Mouse (Mus musculus) cortical plate, adult 2 months (tissue): ENCODE results near the gene Ralbp1. TPM values are rescaled to one million over a fixed set of nuclear protein-coding genes. Genes with fewer than 3 reads are reported as not detected.

Experiments used
- H3K27ac ChIP-seq: fragments of 200-500 bp; 2 replicates; pipeline ENCODE4 v1.5.1; 2012; ENCODE audit warnings: low read length, control low read depth, inconsistent platforms; ENCODE audit not compliant: insufficient read depth
- H3K4me1 ChIP-seq: fragments of 200-500 bp; 2 replicates; pipeline ENCODE4 v1.6.1; 2011; ENCODE audit warnings: low read length; ENCODE audit not compliant: control insufficient read depth, insufficient read depth
- H3K4me3 ChIP-seq: fragments of 200-500 bp; 2 replicates; pipeline ENCODE4 v1.5.1; 2011; ENCODE audit warnings: mild to moderate bottlenecking, low read length, control low read depth; ENCODE audit not compliant: insufficient read depth
- CTCF ChIP-seq: fragments of 200-500 bp; IDR thresholded peaks from 2 replicates; pipeline ENCODE4 v1.5.1; 2011; ENCODE audit warnings: mild to moderate bottlenecking, control low read depth, low read length; ENCODE audit not compliant: insufficient read depth; ENCODE audit errors: extremely low read depth
- POLR2A ChIP-seq: fragments of 200-500 bp; IDR thresholded peaks from 2 replicates; pipeline ENCODE4 v1.6.1; 2011; ENCODE audit warnings: mild to moderate bottlenecking, low read length, control low read depth; ENCODE audit not compliant: insufficient read depth; ENCODE audit errors: extremely low read depth
- polyA plus RNA-seq: library from polyadenylated mRNA; depleted of rRNA; stranded (reverse); fragments of >200 nt; gene quantifications from 2 replicates; pipeline ENCODE4 v1.2.3, GENCODE M21; 2012

Ralbp1 gene
- polyA plus RNA-seq, 1 experiment, result 47.3 TPM

- Histone ChIP-seq H3K27ac (no peak overlapping the region), H3K4me3 (no peak overlapping the region), H3K4me1 (no peaks in the 10 kb centered on the region)
- TF ChIP-seq POLR2A (no peak), CTCF (no peak)
Observed at GRCm38 (mm10) chr17:65857617-65858016, 28.0 kb downstream of the Ralbp1 start.

- TF ChIP-seq POLR2A, result no peak
- no peak for TF ChIP-seq CTCF
- H3K4me3 ChIP-seq, result no peak overlapping the region
- no peaks in the 10 kb centered on the region for H3K4me1 ChIP-seq
- no peak overlapping the region for H3K27ac ChIP-seq
Observed at GRCm38 (mm10) chr17:65854006-65854405, 31.6 kb downstream of the Ralbp1 start.

DNA sequence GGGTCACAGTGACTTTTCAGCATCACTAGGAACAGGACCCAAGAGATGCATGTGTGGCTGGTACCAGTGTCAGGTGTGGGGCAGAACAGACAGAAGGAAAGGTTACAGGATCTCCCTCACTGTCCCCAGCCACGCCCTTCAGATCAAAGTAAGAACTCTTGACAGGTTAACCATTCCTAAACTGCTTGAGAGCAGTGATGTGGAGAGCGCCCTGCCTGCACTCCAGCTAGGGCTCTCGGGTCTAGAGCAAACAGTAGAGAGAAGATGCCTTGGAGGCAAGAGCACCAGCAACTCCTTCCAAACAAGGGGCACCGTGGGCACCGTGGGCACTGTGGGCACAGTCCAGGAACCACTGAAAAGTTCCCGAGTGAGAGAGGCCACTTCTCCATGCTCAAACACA is 32.3 kb downstream of the Ralbp1 start:
- Histone ChIP-seq H3K4me1 (no peaks in the 10 kb centered on the region), H3K27ac (no peak overlapping the region), H3K4me3 (no peak overlapping the region)
- no peak for TF ChIP-seq CTCF
- no peak for TF ChIP-seq POLR2A

GRCm38 (mm10) chr17:65851749-65852148 is 33.8 kb downstream of the Ralbp1 start:
- TF ChIP-seq POLR2A (no peak), CTCF (no peak)
- Histone ChIP-seq H3K4me3 (no peak overlapping the region), H3K4me1 (peaks cover 3% of the 10 kb centered on the region), H3K27ac (no peak overlapping the region)

GRCm38 (mm10) chr17:65850487-65850886 is 35.1 kb downstream of the Ralbp1 start:
- peaks cover 3% of the 10 kb centered on the region for H3K4me1 ChIP-seq
- no peak overlapping the region for H3K4me3 ChIP-seq
- no peak overlapping the region for H3K27ac ChIP-seq
- TF ChIP-seq CTCF (no peak), POLR2A (no peak)

DNA sequence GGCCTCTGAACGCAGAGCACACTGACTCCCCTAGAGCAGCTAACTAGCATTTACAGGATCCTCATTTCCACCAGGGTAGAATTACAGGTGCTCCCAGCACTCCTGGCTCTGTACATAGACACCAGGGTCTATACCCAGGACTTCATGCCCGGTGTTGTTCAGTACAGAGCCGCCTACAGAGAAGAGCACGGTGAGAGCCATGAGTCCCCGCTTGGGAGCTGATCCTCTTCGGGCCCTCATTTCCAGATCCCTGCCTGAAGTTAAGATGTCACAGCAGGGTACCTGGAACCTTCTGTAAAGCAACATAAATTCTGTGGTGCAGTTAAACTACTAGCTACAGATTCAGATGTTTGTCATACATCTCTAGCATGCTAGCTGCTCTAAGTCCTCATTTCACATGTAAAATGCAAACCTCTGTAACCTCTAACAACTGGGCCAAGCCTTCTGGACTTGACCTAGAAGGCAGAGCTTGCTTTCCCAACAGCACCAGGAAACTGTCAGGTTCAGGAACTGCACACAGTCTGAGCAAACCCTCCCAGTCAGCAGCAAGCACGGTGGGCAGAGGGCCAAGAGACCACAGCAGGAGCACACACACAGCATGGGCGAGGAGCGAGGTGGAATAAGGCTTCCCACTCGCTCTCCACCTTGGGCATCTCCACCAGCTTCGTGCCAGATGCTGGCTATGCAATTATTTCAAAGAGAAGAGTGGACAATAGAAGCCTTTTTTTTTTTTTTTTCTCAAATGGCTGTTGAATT is 37.7 kb downstream of the Ralbp1 start:
- peaks cover 3% of the 10 kb centered on the region for H3K4me1 ChIP-seq
- no peak overlapping the region for H3K4me3 ChIP-seq
- no peak overlapping the region for H3K27ac ChIP-seq
- no peak for TF ChIP-seq POLR2A
- TF ChIP-seq CTCF, result no peak

- TF ChIP-seq CTCF (no peak), POLR2A (no peak)
- no peak overlapping the region for H3K4me3 ChIP-seq
- H3K27ac ChIP-seq, result no peak overlapping the region
- H3K4me1 ChIP-seq, result peaks cover 3% of the 10 kb centered on the region
Observed at GRCm38 (mm10) chr17:65845423-65845822, 40.2 kb downstream of the Ralbp1 start.

DNA sequence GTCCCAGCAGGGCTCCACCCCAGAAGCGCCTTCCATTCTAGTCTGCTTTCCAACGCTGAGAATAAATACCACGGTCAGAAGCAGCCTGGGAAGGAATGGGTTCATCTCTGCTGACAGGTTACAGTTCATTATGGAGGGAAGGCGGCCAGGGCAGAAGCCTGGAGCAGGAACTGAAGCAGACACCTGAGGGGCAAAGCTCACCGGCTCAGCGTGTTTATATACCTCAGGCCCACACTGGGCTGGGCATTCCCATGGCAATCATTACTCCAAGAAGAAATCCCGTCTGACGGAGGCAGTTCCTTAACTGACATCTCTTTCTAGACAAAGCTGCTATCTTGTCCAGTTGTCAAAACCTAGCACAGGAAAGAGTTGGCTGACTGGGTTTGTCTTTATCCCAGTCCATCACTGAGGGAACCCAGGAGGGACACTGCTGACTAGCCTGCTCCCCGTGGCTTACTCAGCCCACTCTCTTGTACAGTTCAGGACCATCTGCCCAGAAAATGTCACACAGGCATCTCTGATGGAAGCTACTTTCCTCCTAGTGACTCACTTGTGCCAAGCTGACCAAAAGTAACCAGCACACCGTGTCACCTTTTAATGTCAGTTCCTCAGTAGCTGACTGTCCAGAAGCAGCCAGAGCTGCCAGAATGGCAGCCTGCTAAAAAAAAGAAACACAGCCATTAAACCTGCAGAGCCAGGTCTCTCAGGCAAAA is 42.8 kb downstream of the Ralbp1 start:
- H3K27ac ChIP-seq, result no peak overlapping the region
- no peak overlapping the region for H3K4me3 ChIP-seq
- no peak for TF ChIP-seq CTCF
- TF ChIP-seq POLR2A, result no peak
- H3K4me1 ChIP-seq, result peaks cover 4% of the 10 kb centered on the region

DNA sequence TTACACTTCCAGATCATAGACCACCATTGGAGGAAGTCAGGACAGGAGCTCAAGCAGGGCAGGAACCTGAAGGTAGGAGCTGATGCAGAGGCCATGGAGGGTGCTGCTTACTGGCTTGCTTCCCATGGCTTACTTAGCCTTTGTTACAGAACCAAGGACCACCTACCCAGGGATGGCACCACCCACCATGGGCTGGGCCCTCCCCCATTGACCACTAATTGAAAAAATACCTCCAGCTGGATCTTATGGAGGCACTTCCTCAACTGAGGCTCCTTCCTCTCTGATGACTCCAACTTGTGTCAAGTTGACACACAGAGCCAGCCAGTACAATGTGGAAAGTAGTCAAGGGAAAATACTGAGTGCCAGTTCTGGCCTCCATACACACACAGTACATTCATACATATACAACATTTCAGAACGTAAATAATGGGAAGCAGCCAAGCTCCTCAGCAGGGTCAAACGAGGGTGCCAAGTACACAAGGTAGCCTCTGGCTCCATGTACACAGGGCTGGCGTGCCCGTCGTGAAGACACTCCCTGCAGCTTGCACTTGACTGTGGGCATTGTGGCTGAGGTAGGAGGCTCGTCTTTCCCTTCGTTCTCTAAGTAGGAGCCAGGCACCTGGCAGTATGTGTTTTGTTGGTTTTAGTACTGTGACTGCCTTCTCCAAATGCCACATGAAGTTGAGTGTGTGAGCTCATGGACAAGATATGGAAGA is 45.9 kb downstream of the Ralbp1 start:
- Histone ChIP-seq H3K27ac (no peak overlapping the region), H3K4me1 (peaks cover 16% of the 10 kb centered on the region), H3K4me3 (no peak overlapping the region)
- TF ChIP-seq POLR2A (no peak), CTCF (no peak)

- Histone ChIP-seq H3K27ac (peak overlapping the region; percentile 43; the same call in 1 of the 2 replicates), H3K4me1 (peaks cover 16% of the 10 kb centered on the region), H3K4me3 (no peak overlapping the region)
- TF ChIP-seq CTCF, result no peak
- TF ChIP-seq POLR2A, result no peak
Observed at GRCm38 (mm10) chr17:65836746-65837145, 48.9 kb downstream of the Ralbp1 start.
